Mouse (Mus musculus): ENCODE measurements around the gene Trpm3. TPM values are rescaled to one million over a fixed set of nuclear protein-coding genes. Genes with fewer than 3 reads are reported as not detected.

The Trpm3 gene
- polyA plus RNA-seq, 1 experiment from 2014 or later: 0.51 TPM

- no peaks in the 10 kb centered on the region for H3K36me3 ChIP-seq (ENCODE audit: insufficient read depth, low read length)
- no peak for DNase-seq (ENCODE audit: low spot score)
- no peaks in the 10 kb centered on the region; the same call in 1 of the 2 replicates for H3K4me1 ChIP-seq (ENCODE audit: insufficient read depth, low read depth, low read length)
- no peaks in the 10 kb centered on the region for H3K9me3 ChIP-seq (ENCODE audit: low read length)
- H3K27me3 ChIP-seq (replicated peaks; ENCODE audit: insufficient read depth, low read length): no peaks in the 10 kb centered on the region
- ATAC-seq: no peak
- no peak overlapping the region for H3K4me3 ChIP-seq (ENCODE audit: low read depth, low read length)
- WGBS: 81% methylated on average over 4 of the region's 4 CpGs
- TF ChIP-seq CTCF (IDR thresholded peaks at IDR 0.05) (no peak), EP300 (IDR thresholded peaks at IDR 0.05) (no peak)
- H3K9ac ChIP-seq (replicated peaks; ENCODE audit: low read depth): no peak overlapping the region
- H3K4me2 ChIP-seq (replicated peaks; ENCODE audit: low read depth, low read length): no peak overlapping the region
- no peak overlapping the region for H3K27ac ChIP-seq (ENCODE audit: low read length)
Observed at GRCm38 (mm10) chr19:22665401-22665800, 526.6 kb downstream of the Trpm3 start.

GRCm38 (mm10) chr19:22670222-22670621 lies 531.4 kb downstream of the Trpm3 start:
- no peak overlapping the region for H3K4me3 ChIP-seq (ENCODE audit: low read depth, low read length)
- no peak overlapping the region for H3K4me2 ChIP-seq (replicated peaks; ENCODE audit: low read depth, low read length)
- H3K36me3 ChIP-seq (ENCODE audit: insufficient read depth, low read length): no peaks in the 10 kb centered on the region
- TF ChIP-seq EP300 (IDR thresholded peaks at IDR 0.05) (no peak), CTCF (IDR thresholded peaks at IDR 0.05) (no peak)
- no peak overlapping the region for H3K9ac ChIP-seq (replicated peaks; ENCODE audit: low read depth)
- H3K4me1 ChIP-seq (ENCODE audit: insufficient read depth, low read depth, low read length): no peaks in the 10 kb centered on the region; the same call in 1 of the 2 replicates
- no peak for ATAC-seq
- H3K27me3 ChIP-seq (replicated peaks; ENCODE audit: insufficient read depth, low read length): no peaks in the 10 kb centered on the region
- DNase-seq (ENCODE audit: low spot score): peak; percentile 40
- 60% methylated on average over 8 of the region's 8 CpGs for WGBS
- H3K27ac ChIP-seq (ENCODE audit: low read length): no peak overlapping the region
- no peaks in the 10 kb centered on the region for H3K9me3 ChIP-seq (ENCODE audit: low read length)

- Histone ChIP-seq H3K9ac (replicated peaks; ENCODE audit: low read depth) (no peak overlapping the region), H3K4me3 (ENCODE audit: low read depth, low read length) (no peak overlapping the region), H3K4me2 (replicated peaks; ENCODE audit: low read depth, low read length) (no peak overlapping the region), H3K27me3 (replicated peaks; ENCODE audit: insufficient read depth, low read length) (no peaks in the 10 kb centered on the region), H3K27ac (ENCODE audit: low read length) (no peak overlapping the region), H3K36me3 (ENCODE audit: insufficient read depth, low read length) (no peaks in the 10 kb centered on the region), H3K9me3 (ENCODE audit: low read length) (no peaks in the 10 kb centered on the region), H3K4me1 (ENCODE audit: insufficient read depth, low read depth, low read length) (no peaks in the 10 kb centered on the region)
- no peak for TF ChIP-seq EP300 (IDR thresholded peaks at IDR 0.05)
- TF ChIP-seq CTCF (IDR thresholded peaks at IDR 0.05): no peak
- ATAC-seq (no peak), DNase-seq (ENCODE audit: low spot score) (no peak)
- WGBS: 90% methylated on average over 3 of the region's 3 CpGs
Observed at GRCm38 (mm10) chr19:22672892-22673291, 534.0 kb downstream of the Trpm3 start.

- H3K4me1 ChIP-seq (ENCODE audit: insufficient read depth, low read depth, low read length): no peaks in the 10 kb centered on the region
- H3K27ac ChIP-seq (ENCODE audit: low read length): no peak overlapping the region
- no peak overlapping the region for H3K9ac ChIP-seq (replicated peaks; ENCODE audit: low read depth)
- no peak overlapping the region for H3K4me3 ChIP-seq (ENCODE audit: low read depth, low read length)
- H3K27me3 ChIP-seq (replicated peaks; ENCODE audit: insufficient read depth, low read length): no peaks in the 10 kb centered on the region
- H3K4me2 ChIP-seq (replicated peaks; ENCODE audit: low read depth, low read length): no peak overlapping the region
- no peak for DNase-seq (ENCODE audit: low spot score)
- no peaks in the 10 kb centered on the region for H3K9me3 ChIP-seq (ENCODE audit: low read length)
- TF ChIP-seq EP300 (IDR thresholded peaks at IDR 0.05): no peak
- no peak for TF ChIP-seq CTCF (IDR thresholded peaks at IDR 0.05)
- H3K36me3 ChIP-seq (ENCODE audit: insufficient read depth, low read length): no peaks in the 10 kb centered on the region
- WGBS: 83% methylated on average over 4 of the region's 4 CpGs
- ATAC-seq: no peak
Observed at GRCm38 (mm10) chr19:22676206-22676605, 537.4 kb downstream of the Trpm3 start.

- Histone ChIP-seq H3K4me1 (ENCODE audit: insufficient read depth, low read depth, low read length) (no peaks in the 10 kb centered on the region), H3K4me3 (ENCODE audit: low read depth, low read length) (no peak overlapping the region), H3K27me3 (replicated peaks; ENCODE audit: insufficient read depth, low read length) (no peaks in the 10 kb centered on the region), H3K9me3 (ENCODE audit: low read length) (no peaks in the 10 kb centered on the region), H3K9ac (replicated peaks; ENCODE audit: low read depth) (no peak overlapping the region), H3K36me3 (ENCODE audit: insufficient read depth, low read length) (no peaks in the 10 kb centered on the region), H3K4me2 (replicated peaks; ENCODE audit: low read depth, low read length) (no peak overlapping the region), H3K27ac (ENCODE audit: low read length) (no peak overlapping the region)
- ATAC-seq: no peak
- no peak for TF ChIP-seq EP300 (IDR thresholded peaks at IDR 0.05)
- no peak for TF ChIP-seq CTCF (IDR thresholded peaks at IDR 0.05)
- DNase-seq (ENCODE audit: low spot score): no peak
- 90% methylated on average over 6 of the region's 6 CpGs for WGBS
Observed at GRCm38 (mm10) chr19:22682238-22682637, 543.4 kb downstream of the Trpm3 start.

- Histone ChIP-seq H3K36me3 (ENCODE audit: insufficient read depth, low read length) (no peaks in the 10 kb centered on the region), H3K9ac (replicated peaks; ENCODE audit: low read depth) (no peak overlapping the region), H3K4me3 (ENCODE audit: low read depth, low read length) (no peak overlapping the region), H3K9me3 (ENCODE audit: low read length) (no peaks in the 10 kb centered on the region), H3K4me1 (ENCODE audit: insufficient read depth, low read depth, low read length) (no peaks in the 10 kb centered on the region), H3K4me2 (replicated peaks; ENCODE audit: low read depth, low read length) (no peak overlapping the region), H3K27me3 (replicated peaks; ENCODE audit: insufficient read depth, low read length) (no peaks in the 10 kb centered on the region), H3K27ac (ENCODE audit: low read length) (no peak overlapping the region)
- ATAC-seq (no peak), DNase-seq (ENCODE audit: low spot score) (no peak)
- no peak for TF ChIP-seq CTCF (IDR thresholded peaks at IDR 0.05)
- TF ChIP-seq EP300 (IDR thresholded peaks at IDR 0.05): no peak
- WGBS: 68% methylated on average over 5 of the region's 5 CpGs
Observed at GRCm38 (mm10) chr19:22691995-22692394, 553.1 kb downstream of the Trpm3 start.

GRCm38 (mm10) chr19:22692553-22692952 lies 553.7 kb downstream of the Trpm3 start:
- TF ChIP-seq EP300 (IDR thresholded peaks at IDR 0.05) (no peak), CTCF (IDR thresholded peaks at IDR 0.05) (no peak)
- no peak overlapping the region for H3K4me2 ChIP-seq (replicated peaks; ENCODE audit: low read depth, low read length)
- ATAC-seq: no peak
- no peak overlapping the region for H3K4me3 ChIP-seq (ENCODE audit: low read depth, low read length)
- no peaks in the 10 kb centered on the region for H3K9me3 ChIP-seq (ENCODE audit: low read length)
- DNase-seq (ENCODE audit: low spot score): no peak
- no peaks in the 10 kb centered on the region for H3K27me3 ChIP-seq (replicated peaks; ENCODE audit: insufficient read depth, low read length)
- H3K36me3 ChIP-seq (ENCODE audit: insufficient read depth, low read length): no peaks in the 10 kb centered on the region
- WGBS: 73% methylated on average over 4 of the region's 4 CpGs
- no peak overlapping the region for H3K9ac ChIP-seq (replicated peaks; ENCODE audit: low read depth)
- no peak overlapping the region for H3K27ac ChIP-seq (ENCODE audit: low read length)
- no peaks in the 10 kb centered on the region for H3K4me1 ChIP-seq (ENCODE audit: insufficient read depth, low read depth, low read length)

All from lung, postnatal 0 days (tissue).